Mouse (Mus musculus): ENCODE data around the gene Map3k6. TPM values are rescaled to one million over a fixed set of nuclear protein-coding genes. Genes with fewer than 3 reads are reported as not detected.

Gene Map3k6
- polyA plus RNA-seq, 1 experiment from 2014 or later: 2.8 TPM

GRCm38 (mm10) chr4:133241910-133242309 is 1.3 kb downstream of the Map3k6 start:
- peaks cover 81% of the 10 kb centered on the region for H3K27me3 ChIP-seq
- peak overlapping the region; percentile 82 for H3K4me2 ChIP-seq (replicated peaks)
- WGBS: 30% methylated on average over 11 of the region's 11 CpGs
- no peaks in the 10 kb centered on the region for H3K36me3 ChIP-seq
- H3K9me3 ChIP-seq: 0 out of 2 replicates have a peak, but pooled peaks cover 3% of the 10 kb centered on the region
- H3K9ac ChIP-seq (replicated peaks): no peak overlapping the region
- 0 out of 2 replicates have a peak, but pooled peaks have one; percentile 14 for ATAC-seq (ENCODE audit: low FRiP score, low read depth)
- H3K4me1 ChIP-seq: peaks cover 9% of the 10 kb centered on the region
- H3K4me3 ChIP-seq: peak overlapping the region; percentile 53
- H3K27ac ChIP-seq (replicated peaks): no peak overlapping the region

GRCm38 (mm10) chr4:133242710-133243109 is 2.1 kb downstream of the Map3k6 start:
- H3K4me2 ChIP-seq (replicated peaks): no peak overlapping the region
- no peak overlapping the region for H3K4me3 ChIP-seq
- no peak overlapping the region for H3K9ac ChIP-seq (replicated peaks)
- H3K36me3 ChIP-seq: no peaks in the 10 kb centered on the region
- 62% methylated on average over 9 of the region's 9 CpGs for WGBS
- H3K27ac ChIP-seq (replicated peaks): no peak overlapping the region
- no peak for ATAC-seq (ENCODE audit: low FRiP score, low read depth)
- H3K27me3 ChIP-seq: peaks cover 89% of the 10 kb centered on the region
- H3K4me1 ChIP-seq: peaks cover 9% of the 10 kb centered on the region
- H3K9me3 ChIP-seq: 0 out of 2 replicates have a peak, but pooled peaks cover 3% of the 10 kb centered on the region

GRCm38 (mm10) chr4:133243538-133243937 is 2.9 kb downstream of the Map3k6 start:
- Histone ChIP-seq H3K4me3 (no peak overlapping the region), H3K9ac (replicated peaks) (no peak overlapping the region), H3K9me3 (0 out of 2 replicates have a peak, but pooled peaks cover 3% of the 10 kb centered on the region), H3K27me3 (peaks cover 97% of the 10 kb centered on the region), H3K27ac (replicated peaks) (no peak overlapping the region), H3K4me2 (replicated peaks) (no peak overlapping the region), H3K4me1 (peaks cover 9% of the 10 kb centered on the region), H3K36me3 (no peaks in the 10 kb centered on the region)
- no peak for ATAC-seq (ENCODE audit: low FRiP score, low read depth)
- WGBS: 66% methylated on average over 13 of the region's 13 CpGs

GRCm38 (mm10) chr4:133244289-133244688 is 3.7 kb downstream of the Map3k6 start:
- no peak overlapping the region for H3K27ac ChIP-seq (replicated peaks)
- H3K4me1 ChIP-seq: peaks cover 9% of the 10 kb centered on the region
- peaks cover 97% of the 10 kb centered on the region for H3K27me3 ChIP-seq
- 86% methylated on average over 1 of the region's 1 CpGs for WGBS
- ATAC-seq (ENCODE audit: low FRiP score, low read depth): no peak
- H3K4me3 ChIP-seq: no peak overlapping the region
- H3K4me2 ChIP-seq (replicated peaks): no peak overlapping the region
- 0 out of 2 replicates have a peak, but pooled peaks cover 3% of the 10 kb centered on the region for H3K9me3 ChIP-seq
- no peak overlapping the region for H3K9ac ChIP-seq (replicated peaks)
- H3K36me3 ChIP-seq: no peaks in the 10 kb centered on the region

- Histone ChIP-seq H3K9me3 (no peaks in the 10 kb centered on the region), H3K9ac (replicated peaks) (no peak overlapping the region), H3K4me3 (no peak overlapping the region), H3K27me3 (peaks cover 98% of the 10 kb centered on the region), H3K4me2 (replicated peaks) (no peak overlapping the region), H3K4me1 (peaks cover 11% of the 10 kb centered on the region), H3K27ac (replicated peaks) (no peak overlapping the region), H3K36me3 (no peaks in the 10 kb centered on the region)
- 22% methylated on average over 15 of the region's 15 CpGs for WGBS
- ATAC-seq (ENCODE audit: low FRiP score, low read depth): no peak
Observed at GRCm38 (mm10) chr4:133247072-133247471, 6.5 kb downstream of the Map3k6 start.

- H3K27ac ChIP-seq (replicated peaks): no peak overlapping the region
- H3K36me3 ChIP-seq: no peaks in the 10 kb centered on the region
- no peak overlapping the region for H3K9ac ChIP-seq (replicated peaks)
- H3K9me3 ChIP-seq: no peaks in the 10 kb centered on the region
- H3K4me2 ChIP-seq (replicated peaks): no peak overlapping the region
- peaks cover 98% of the 10 kb centered on the region for H3K27me3 ChIP-seq
- H3K4me3 ChIP-seq: no peak overlapping the region
- WGBS: 81% methylated on average over 13 of the region's 13 CpGs
- no peak for ATAC-seq (ENCODE audit: low FRiP score, low read depth)
- peaks cover 11% of the 10 kb centered on the region for H3K4me1 ChIP-seq
Observed at GRCm38 (mm10) chr4:133247806-133248449, 7.3 kb downstream of the Map3k6 start.

- H3K36me3 ChIP-seq: no peaks in the 10 kb centered on the region
- WGBS: 2% methylated on average over 21 of the region's 22 CpGs
- peak overlapping the region; percentile 59 for H3K4me2 ChIP-seq (replicated peaks)
- no peaks in the 10 kb centered on the region for H3K9me3 ChIP-seq
- H3K27ac ChIP-seq (replicated peaks): no peak overlapping the region
- H3K4me3 ChIP-seq: peak overlapping the region; percentile 38
- H3K9ac ChIP-seq (replicated peaks): peak overlapping the region; percentile 49; the same call in 1 of the 2 replicates
- no peak for ATAC-seq (ENCODE audit: low FRiP score, low read depth)
- peaks cover 96% of the 10 kb centered on the region for H3K27me3 ChIP-seq
- peaks cover 11% of the 10 kb centered on the region for H3K4me1 ChIP-seq
Observed at GRCm38 (mm10) chr4:133250609-133251008, 10.0 kb downstream of the Map3k6 start.

GRCm38 (mm10) chr4:133251214-133251613 is 10.6 kb downstream of the Map3k6 start:
- H3K27me3 ChIP-seq: peaks cover 96% of the 10 kb centered on the region

GRCm38 (mm10) chr4:133252089-133252488 is 11.5 kb downstream of the Map3k6 start:
- WGBS: 46% methylated on average over 4 of the region's 4 CpGs
- no peak overlapping the region for H3K9ac ChIP-seq (replicated peaks)
- ATAC-seq (ENCODE audit: low FRiP score, low read depth): no peak
- no peak overlapping the region for H3K27ac ChIP-seq (replicated peaks)
- H3K27me3 ChIP-seq: peaks cover 96% of the 10 kb centered on the region
- no peak overlapping the region for H3K4me2 ChIP-seq (replicated peaks)
- peaks cover 11% of the 10 kb centered on the region for H3K4me1 ChIP-seq
- no peaks in the 10 kb centered on the region for H3K9me3 ChIP-seq
- H3K4me3 ChIP-seq: no peak overlapping the region
- H3K36me3 ChIP-seq: no peaks in the 10 kb centered on the region

More at GRCm38 (mm10) chr4:133251214-133251613, 10.6 kb downstream of the Map3k6 start:
- H3K4me2 ChIP-seq (replicated peaks): peak overlapping the region; percentile 59
- H3K9ac ChIP-seq (replicated peaks): peak overlapping the region; percentile 49
- WGBS: 3% methylated on average over 31 of the region's 31 CpGs
- no peak for ATAC-seq (ENCODE audit: low FRiP score, low read depth)
- no peak overlapping the region for H3K27ac ChIP-seq (replicated peaks)
- H3K36me3 ChIP-seq: no peaks in the 10 kb centered on the region
- peaks cover 11% of the 10 kb centered on the region for H3K4me1 ChIP-seq
- H3K4me3 ChIP-seq: peak overlapping the region; percentile 38
- H3K9me3 ChIP-seq: no peaks in the 10 kb centered on the region

GRCm38 (mm10) chr4:133253412-133253811 is 12.8 kb downstream of the Map3k6 start:
- 83% methylated on average over 12 of the region's 12 CpGs for WGBS
- Histone ChIP-seq H3K36me3 (no peaks in the 10 kb centered on the region), H3K27ac (replicated peaks) (no peak overlapping the region), H3K4me3 (no peak overlapping the region), H3K9me3 (no peaks in the 10 kb centered on the region), H3K9ac (replicated peaks) (no peak overlapping the region), H3K4me1 (peaks cover 11% of the 10 kb centered on the region), H3K4me2 (replicated peaks) (no peak overlapping the region), H3K27me3 (peaks cover 93% of the 10 kb centered on the region)
- ATAC-seq (ENCODE audit: low FRiP score, low read depth): no peak

GRCm38 (mm10) chr4:133255392-133255791 is 14.8 kb downstream of the Map3k6 start:
- H3K27me3 ChIP-seq: peaks cover 82% of the 10 kb centered on the region
- no peak overlapping the region for H3K9ac ChIP-seq (replicated peaks)
- H3K4me2 ChIP-seq (replicated peaks): no peak overlapping the region
- H3K4me3 ChIP-seq: no peak overlapping the region
- no peak overlapping the region for H3K27ac ChIP-seq (replicated peaks)
- H3K4me1 ChIP-seq: peaks cover 10% of the 10 kb centered on the region
- no peaks in the 10 kb centered on the region for H3K36me3 ChIP-seq
- 66% methylated on average over 6 of the region's 6 CpGs for WGBS
- H3K9me3 ChIP-seq: no peaks in the 10 kb centered on the region
- no peak for ATAC-seq (ENCODE audit: low FRiP score, low read depth)

- H3K27me3 ChIP-seq: peaks cover 68% of the 10 kb centered on the region
- H3K4me1 ChIP-seq: no peaks in the 10 kb centered on the region
- 16% methylated on average over 24 of the region's 24 CpGs for WGBS
- ATAC-seq (ENCODE audit: low FRiP score, low read depth): no peak
- H3K27ac ChIP-seq (replicated peaks): no peak overlapping the region
- no peak overlapping the region for H3K4me2 ChIP-seq (replicated peaks)
- H3K9ac ChIP-seq (replicated peaks): no peak overlapping the region
- H3K9me3 ChIP-seq: no peaks in the 10 kb centered on the region
- no peak overlapping the region for H3K4me3 ChIP-seq
- no peaks in the 10 kb centered on the region for H3K36me3 ChIP-seq
Observed at GRCm38 (mm10) chr4:133256820-133257219, 16.2 kb downstream of the Map3k6 start.

Data from midbrain, embryonic 12.5 days (tissue).